Mouse (Mus musculus): ENCODE results near the gene Larp1.

Gene Larp1
- long read RNA-seq, experiment 1, partial matches to known transcripts = 0 of 12 reads
- long read RNA-seq, experiment 1, other reads (novel, unspliced or antisense) = 12 of 12 reads
- long read RNA-seq, experiment 2, partial matches to known transcripts = 0 of 7 reads
- long read RNA-seq, experiment 2, other reads (novel, unspliced or antisense) = 7 of 7 reads

- intact Hi-C loops (cut with DNase I) = no loop called here
Observed at GRCm38 (mm10) chr11:58009051-58009515, at the start of gene Larp1. TSS of gene Larp1 (plus strand) at chr11:58009064.

GRCm38 (mm10) chr11:57959924-57960323 is 48.9 kb upstream of the Larp1 start:
- intact Hi-C loops (cut with DNase I) = loop anchor here (5.0 kb wide), 1 partner anchor 52 kb away; no protein-coding TSS in a partner anchor

- intact Hi-C loops (cut with DNase I) = loop anchor here (5.0 kb wide), 1 partner anchor 50 kb away; no protein-coding TSS in a partner anchor
Observed at GRCm38 (mm10) chr11:57962382-57963285, 46.2 kb upstream of the Larp1 start.

GRCm38 (mm10) chr11:57963291-57963870 is 45.5 kb upstream of the Larp1 start:
- intact Hi-C loops (cut with DNase I) = loop anchor here (5.0 kb wide), 1 partner anchor 49 kb away; no protein-coding TSS in a partner anchor

GRCm38 (mm10) chr11:57966630-57967029 is 42.2 kb upstream of the Larp1 start:
- intact Hi-C loops (cut with DNase I) = no loop called here

- intact Hi-C loops (cut with DNase I) = no loop called here
Observed at GRCm38 (mm10) chr11:57968301-57968700, 40.6 kb upstream of the Larp1 start.

- intact Hi-C loops (cut with DNase I) = no loop called here
Observed at GRCm38 (mm10) chr11:57970541-57970940, 38.3 kb upstream of the Larp1 start.

GRCm38 (mm10) chr11:57973001-57973912 is 35.6 kb upstream of the Larp1 start:
- intact Hi-C loops (cut with DNase I) = no loop called here

- intact Hi-C loops (cut with DNase I) = no loop called here
Observed at GRCm38 (mm10) chr11:57973913-57974234, 35.0 kb upstream of the Larp1 start.

GRCm38 (mm10) chr11:57975876-57976275 is 33.0 kb upstream of the Larp1 start:
- intact Hi-C loops (cut with DNase I) = no loop called here

- intact Hi-C loops (cut with DNase I) = no loop called here
Observed at GRCm38 (mm10) chr11:57977681-57978080, 31.2 kb upstream of the Larp1 start.

GRCm38 (mm10) chr11:57979621-57980020 is 29.2 kb upstream of the Larp1 start:
- intact Hi-C loops (cut with DNase I) = no loop called here

GRCm38 (mm10) chr11:57981083-57981809 is 27.6 kb upstream of the Larp1 start:
- intact Hi-C loops (cut with DNase I) = no loop called here

- intact Hi-C loops (cut with DNase I) = no loop called here
Observed at GRCm38 (mm10) chr11:57983480-57984342, 25.2 kb upstream of the Larp1 start.

- intact Hi-C loops (cut with DNase I) = no loop called here
Observed at GRCm38 (mm10) chr11:57984343-57984666, 24.6 kb upstream of the Larp1 start.

GRCm38 (mm10) chr11:57985485-57985884 is 23.4 kb upstream of the Larp1 start:
- intact Hi-C loops (cut with DNase I) = no loop called here

- intact Hi-C loops (cut with DNase I) = no loop called here
Observed at GRCm38 (mm10) chr11:57986053-57986452, 22.8 kb upstream of the Larp1 start.

GRCm38 (mm10) chr11:57986456-57986855 is 22.4 kb upstream of the Larp1 start:
- intact Hi-C loops (cut with DNase I) = no loop called here

GRCm38 (mm10) chr11:57986861-57987260 is 22.0 kb upstream of the Larp1 start:
- intact Hi-C loops (cut with DNase I) = no loop called here

GRCm38 (mm10) chr11:57998168-57998567 is 10.7 kb upstream of the Larp1 start:
- intact Hi-C loops (cut with DNase I) = no loop called here
